Mouse (Mus musculus): ENCODE measurements around the gene Cope.

The Cope gene

DNA sequence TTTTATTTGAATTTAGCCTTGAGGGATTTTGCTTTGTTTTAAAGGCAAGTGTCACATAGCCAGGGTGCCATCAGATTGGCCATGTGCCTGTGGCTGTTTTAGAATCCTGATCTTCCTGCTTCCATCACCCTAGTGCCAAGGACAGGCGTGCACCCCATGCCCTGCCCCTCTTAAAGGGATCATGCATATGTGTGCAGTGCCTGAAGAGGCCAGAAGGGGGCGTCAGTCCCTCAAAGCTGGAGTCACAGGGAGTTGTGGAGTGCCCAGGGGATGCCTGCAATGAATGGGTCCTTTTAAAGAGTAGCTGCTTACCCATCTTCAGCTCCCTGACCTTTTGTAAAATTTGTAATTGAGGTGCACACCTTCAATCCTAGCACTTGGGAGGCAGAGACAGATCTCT is 7.0 kb downstream of the Cope start:
- peak; percentile 69 for DNase-seq (ENCODE audit: low read depth)

DNA sequence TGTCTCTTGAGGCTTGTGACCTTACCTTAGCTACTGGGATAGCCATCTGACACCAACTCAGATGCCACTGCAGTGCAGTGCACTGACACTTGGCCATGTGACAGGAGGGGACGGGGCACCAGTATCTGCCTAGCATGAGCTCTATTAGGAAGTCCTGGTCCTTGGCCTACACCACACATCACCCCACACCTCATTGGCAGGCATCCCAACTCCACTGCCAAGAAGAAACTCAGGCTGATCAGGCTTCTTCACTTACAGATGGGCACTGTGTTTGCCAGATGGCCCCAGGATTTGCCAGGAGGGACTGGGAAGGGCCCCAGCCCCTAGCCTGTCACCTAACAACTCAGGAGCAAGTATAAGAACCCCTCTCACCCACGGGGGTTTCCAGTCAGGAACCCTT is 11.1 kb downstream of the Cope start:
- DNase-seq (ENCODE audit: low read depth): peak; percentile 43

DNA sequence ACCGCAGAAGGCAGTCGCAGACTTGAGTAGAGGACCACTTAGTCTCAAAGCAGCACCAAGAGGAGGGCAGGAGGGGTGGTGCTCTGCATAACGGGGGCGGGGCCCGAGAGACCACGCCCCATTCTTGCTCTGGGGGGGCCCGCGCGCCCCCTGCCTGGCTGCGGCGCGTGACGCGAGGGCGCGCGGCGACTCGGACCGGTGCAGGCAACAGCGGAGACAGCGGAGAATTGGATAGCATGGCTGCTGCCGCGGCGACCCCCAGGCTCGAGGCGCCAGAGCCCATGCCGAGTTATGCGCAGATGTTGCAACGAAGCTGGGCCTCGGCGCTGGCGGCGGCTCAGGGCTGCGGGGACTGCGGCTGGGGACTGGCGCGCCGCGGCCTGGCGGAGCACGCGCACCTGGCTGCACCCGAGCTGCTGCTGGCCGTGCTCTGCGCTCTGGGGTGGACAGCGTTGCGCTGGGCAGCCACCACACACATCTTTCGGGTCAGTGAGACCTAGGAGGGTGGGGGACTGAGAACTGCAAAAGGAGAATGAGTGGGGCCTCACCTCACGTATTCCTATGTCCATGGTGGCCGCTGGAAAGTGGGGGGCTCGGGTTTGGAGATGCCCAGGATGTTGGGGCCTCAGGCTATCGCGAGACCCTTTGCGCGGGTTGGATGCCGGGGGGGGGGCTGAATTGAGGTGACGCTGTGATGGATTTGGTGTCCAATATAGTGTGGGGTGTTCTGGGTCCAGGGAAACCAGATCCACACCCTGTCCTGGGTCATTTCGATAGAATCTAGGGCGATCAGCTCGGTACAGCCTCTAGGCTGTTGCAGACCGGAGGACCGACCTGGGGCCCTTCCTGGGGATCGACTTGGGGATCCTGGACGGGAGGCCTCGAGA is 13.5 kb downstream of the Cope start, which contains the start of gene Cers1:
Cers1 (plus strand) TSS at position 152 of the 887 bp plus-strand sequence.
- peak; percentile 78 for DNase-seq (ENCODE audit: low read depth)

DNA sequence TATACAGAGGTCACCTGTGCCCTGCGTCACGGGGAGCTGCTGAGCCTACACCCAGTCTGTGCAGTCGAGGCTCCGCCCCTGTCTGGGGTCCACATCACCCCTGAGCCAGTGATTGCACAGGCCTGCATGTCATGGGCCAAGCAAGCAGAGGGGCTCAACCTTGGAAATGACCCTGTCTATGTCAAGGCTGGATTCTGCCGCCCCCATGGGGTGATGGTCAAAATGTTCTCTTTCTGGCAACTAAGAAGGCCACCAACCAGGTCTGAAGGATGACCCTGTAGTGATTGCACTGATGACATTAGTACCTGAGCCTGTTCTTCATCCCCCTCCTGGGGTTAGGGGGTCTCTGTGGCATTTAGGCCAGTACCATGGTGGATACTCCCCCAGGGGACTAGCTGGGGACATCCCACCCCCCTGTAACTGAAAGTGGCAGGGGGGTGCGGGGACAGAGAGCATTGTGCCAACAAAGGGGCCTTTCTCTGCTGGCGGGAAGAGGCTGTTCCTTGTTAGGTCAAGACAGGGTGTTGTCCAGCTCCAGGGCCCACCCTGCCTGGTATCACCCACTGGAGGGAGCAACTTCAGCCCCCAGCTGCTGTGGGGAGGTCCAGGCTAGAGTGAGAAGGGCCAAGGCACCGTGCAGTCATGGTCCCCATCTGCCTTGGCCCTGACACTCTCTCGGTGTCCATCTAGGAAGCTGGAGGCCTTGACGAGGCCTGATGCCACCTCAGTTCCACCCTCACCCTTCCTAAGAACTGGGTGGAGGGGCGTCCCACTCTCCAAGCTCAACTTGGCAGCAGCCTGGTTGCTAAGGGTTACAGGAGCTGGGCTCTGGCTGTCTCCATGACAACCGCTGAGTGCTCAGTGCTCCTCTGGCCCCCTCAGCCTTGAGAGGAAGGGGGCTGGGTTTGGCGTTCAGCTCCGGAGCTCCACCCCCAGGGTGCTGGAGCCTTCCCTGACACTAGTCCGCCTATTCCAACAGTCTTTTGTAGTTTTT is 14.5 kb downstream of the Cope start:
- DNase-seq (ENCODE audit: low read depth): peak; percentile 43

DNA sequence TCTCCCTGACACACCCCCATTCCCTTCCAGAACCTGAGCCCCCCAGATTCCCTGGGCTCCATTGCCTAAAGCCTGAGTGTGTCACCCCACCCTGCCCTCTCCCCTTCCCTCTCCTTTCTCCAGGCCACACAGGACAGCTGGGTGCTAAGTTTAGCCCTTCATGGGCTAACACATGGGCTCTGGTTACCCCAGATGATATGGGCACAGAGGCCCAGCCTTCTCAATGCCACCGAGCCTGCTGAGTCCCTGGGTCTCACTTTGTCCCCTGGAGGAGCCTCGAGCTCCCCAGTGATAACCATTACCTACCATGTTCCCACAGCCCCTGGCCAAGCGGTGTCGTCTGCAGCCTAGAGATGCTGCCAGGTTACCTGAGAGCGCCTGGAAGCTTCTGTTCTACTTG is 15.6 kb downstream of the Cope start:
- no peak for DNase-seq (ENCODE audit: low read depth)

DNA sequence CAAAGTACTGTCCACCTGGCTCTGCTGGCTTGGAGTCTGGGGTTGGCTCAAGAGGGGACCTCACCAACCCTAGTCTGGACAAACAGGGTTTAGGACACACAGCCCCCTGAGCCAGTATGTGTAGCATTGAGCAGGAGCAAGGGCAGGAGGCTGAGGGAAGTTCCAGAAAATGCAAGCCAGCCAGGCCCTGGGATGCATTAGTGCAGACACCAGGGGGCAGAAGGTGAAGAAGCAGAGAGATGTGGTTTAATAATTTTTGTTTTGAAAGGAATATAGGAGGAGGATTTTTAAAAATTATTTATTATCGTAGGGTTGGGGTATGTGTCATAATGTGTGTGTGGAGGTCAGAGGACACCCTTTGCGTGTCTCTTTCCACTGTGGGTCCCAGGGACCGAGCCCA is 21.4 kb downstream of the Cope start:
- peak; percentile 60 for DNase-seq (ENCODE audit: low read depth)

DNA sequence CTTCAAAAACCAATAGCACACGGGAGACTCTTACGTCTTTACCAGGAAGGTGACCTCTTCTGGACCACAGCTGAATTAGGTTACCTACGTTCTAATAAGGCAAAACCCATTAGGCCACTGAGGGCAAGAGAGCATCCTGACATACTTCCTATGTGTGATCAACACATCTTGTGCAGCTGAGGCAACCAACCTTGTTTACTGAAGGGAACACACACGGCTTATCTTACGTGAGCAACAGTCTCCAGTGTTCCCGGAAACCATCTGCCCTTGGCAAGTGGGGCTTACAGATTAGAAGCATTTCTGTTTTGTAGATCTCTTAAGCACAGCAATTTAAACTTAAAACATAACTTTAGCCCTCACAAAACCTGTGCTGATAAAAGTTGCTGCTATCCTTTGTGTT is 25.2 kb downstream of the Cope start:
- DNase-seq (ENCODE audit: low read depth): no peak

DNA sequence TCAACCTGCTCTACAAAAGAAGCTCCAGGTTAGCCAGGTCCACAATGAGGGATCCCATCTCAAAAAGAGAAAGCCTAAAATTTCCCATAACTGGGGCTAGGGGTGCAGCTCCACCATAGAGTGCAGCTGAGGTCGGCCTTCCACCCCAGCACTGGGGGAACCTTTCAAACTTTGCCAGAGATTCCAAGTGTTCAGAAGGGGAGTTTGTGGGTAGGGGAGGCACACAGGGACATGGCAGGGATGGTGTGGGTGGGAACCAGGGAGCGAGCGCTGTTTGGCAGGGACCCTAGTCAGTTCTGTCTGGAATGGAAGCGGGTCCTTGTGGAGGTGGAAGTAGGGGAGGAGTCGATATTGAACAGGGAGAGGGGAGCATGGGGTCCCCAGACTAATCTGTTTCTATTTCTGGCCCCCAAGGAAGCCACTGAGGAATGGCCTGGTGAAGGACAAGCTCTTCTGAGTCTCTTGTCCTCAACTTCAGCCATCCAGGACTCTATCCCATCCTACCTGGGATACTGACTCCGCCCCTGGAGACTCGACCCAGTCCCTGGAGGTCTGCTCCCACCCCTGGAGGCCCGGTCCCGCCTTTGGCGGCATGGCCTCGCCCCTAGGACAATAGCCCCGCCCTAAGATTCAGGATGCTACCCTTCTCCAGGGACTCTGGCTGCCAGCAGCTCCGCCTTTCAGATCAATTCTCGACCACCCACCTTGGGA is 27.0 kb downstream of the Cope start, which contains the start of gene Gdf1:
Gdf1 (plus strand) TSS at position 694 of the 711 bp plus-strand sequence.
- DNase-seq (ENCODE audit: low read depth): no peak

DNA sequence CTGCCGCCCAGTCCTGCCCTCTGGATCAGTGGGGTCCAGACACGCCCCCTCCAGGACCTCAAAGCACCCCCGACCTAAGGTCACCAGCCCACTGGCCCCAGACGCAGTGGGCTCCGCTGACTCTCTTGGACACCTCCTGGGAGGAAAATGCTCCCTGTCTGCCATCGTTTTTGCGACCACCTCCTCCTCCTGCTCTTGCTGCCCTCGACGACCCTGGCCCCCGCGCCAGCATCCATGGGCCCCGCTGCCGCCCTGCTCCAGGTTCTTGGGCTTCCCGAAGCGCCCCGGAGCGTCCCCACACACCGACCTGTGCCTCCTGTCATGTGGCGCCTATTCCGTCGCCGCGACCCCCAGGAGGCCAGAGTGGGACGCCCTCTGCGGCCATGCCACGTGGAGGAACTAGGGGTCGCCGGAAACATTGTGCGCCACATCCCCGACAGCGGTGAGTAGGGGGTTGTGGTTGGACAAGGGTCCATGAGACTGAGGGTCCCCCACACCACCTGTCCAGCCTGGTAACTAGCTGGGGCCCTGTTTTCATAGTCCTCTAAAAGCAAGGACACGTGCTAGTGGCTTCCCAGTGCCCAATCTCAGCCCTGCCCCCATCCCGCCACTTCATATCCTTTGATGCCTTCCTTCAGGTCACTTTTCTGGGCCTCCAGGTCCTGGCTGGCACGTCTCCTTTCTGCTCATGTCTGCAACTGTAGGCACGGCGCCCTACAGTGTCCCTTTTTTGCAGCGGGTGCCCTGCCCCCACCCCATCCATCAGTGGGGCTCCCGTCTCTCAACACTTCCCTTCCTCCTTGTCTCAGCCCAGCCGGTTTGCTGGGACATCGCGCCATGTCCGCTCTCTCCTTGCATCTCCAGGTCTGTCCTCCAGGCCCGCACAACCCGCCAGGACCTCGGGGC is 27.8 kb downstream of the Cope start:
- DNase-seq (ENCODE audit: low read depth): no peak

DNA sequence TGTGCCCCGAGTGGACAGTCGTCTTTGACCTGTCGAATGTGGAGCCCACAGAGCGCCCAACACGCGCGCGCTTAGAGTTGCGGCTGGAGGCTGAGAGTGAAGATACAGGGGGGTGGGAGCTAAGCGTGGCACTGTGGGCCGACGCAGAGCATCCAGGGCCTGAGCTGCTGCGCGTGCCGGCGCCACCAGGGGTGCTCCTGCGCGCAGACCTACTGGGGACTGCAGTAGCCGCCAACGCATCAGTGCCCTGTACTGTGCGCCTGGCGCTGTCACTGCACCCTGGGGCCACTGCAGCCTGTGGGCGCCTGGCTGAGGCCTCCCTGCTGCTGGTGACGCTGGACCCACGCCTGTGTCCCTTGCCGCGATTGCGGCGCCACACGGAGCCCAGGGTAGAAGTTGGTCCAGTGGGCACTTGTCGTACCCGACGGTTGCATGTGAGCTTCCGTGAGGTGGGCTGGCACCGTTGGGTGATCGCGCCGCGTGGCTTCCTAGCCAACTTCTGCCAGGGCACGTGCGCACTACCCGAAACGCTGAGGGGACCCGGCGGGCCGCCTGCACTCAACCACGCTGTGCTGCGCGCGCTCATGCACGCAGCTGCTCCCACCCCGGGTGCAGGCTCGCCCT is 28.5 kb downstream of the Cope start:
- DNase-seq (ENCODE audit: low read depth): no peak

DNA sequence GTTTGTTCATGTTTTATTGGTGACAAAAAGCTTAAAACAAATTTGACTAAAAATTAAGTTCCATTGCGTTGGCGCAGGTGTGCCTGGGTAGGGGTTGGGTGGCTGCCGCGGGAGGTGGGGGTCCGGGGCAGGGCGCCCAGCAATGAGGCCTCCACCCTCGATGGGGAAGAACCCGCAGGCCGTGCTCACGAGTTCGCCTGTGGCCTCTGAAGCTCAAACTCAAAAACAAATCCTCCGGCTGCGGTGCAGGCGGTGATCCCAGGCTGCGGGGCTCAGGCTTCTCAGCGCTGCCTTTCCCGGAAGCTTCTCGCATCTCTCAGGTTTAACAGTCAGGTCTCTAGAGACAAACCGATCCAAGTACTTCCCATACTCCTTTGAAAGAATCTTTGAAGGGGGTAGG is 29.2 kb downstream of the Cope start:
- DNase-seq (ENCODE audit: low read depth): no peak

DNA sequence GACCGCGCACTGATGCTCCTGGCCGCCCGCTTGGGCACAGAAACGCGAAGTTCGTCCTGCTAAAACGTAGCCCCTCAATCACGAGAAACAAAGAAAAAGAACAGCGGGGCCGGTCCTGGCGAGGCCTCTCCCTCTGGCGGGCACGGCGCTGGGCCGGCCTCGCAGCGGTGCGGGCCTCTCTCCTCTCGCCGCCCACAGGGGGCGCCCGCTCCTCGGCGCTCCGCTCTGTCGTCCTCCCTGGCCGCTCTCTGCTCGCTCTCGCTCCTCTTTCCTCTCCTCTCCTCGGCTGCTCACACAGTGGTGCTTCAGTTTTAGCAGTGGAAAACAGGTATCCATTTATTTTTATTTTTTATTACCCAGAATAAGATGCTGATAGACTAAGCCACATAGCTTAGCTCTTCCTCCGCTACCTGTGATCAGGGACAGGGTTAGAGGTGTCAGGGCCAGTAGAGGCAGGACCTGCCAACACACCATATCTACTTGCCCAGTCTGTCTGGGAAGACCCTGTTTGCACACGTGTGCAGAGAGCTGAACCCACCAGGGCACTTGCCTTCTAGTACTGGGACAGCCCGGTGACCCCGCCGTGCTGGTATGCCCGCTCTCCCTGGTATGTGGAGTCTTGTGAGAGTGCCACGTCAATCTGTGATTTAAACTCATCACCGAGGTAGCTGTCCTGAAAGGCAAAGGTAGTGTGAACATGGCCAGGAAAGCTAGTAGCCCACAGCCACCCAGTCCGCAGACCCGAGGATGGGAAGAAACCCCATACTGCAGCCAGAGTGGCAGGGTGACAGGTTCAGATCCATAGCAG is 30.0 kb downstream of the Cope start:
- DNase-seq (ENCODE audit: low read depth): peak; percentile 63

DNA sequence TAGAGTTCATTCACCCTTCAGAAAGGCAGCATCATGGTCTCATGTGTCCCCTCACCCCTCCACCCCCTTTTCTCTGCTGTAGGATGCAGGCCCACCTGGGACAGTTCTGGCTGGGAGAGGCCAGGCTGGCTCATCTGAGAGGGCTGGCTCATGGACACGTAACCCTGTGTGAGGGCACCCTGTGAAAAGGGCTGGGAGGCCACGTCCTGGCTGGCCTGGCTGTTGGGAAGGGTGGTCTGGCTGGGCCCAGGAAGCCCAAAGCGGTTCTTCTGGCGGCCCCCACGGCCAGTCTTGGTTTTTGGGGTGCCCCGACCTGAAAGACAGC is 30.5 kb downstream of the Cope start:
- DNase-seq (ENCODE audit: low read depth): no peak

DNA sequence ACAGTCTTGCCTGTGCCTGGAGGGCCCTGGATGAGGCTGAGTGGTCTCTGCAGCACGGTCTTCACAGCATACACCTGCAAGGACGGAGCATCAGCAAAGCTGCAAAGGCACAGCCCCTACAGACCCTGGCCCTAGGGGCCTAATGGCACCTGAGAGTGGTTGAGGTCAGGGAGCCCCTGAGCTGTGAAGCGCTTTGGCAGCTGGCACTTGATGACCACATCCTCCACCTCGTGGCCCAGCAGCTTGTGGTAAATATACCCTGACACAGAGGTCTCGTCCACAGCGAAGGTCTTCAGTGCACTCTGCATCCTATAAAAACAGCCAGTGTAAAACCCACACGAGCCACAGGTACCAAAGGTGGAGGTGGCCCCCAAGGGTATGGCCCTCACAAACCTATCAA is 36.6 kb downstream of the Cope start:
- DNase-seq (ENCODE audit: low read depth): no peak

DNA sequence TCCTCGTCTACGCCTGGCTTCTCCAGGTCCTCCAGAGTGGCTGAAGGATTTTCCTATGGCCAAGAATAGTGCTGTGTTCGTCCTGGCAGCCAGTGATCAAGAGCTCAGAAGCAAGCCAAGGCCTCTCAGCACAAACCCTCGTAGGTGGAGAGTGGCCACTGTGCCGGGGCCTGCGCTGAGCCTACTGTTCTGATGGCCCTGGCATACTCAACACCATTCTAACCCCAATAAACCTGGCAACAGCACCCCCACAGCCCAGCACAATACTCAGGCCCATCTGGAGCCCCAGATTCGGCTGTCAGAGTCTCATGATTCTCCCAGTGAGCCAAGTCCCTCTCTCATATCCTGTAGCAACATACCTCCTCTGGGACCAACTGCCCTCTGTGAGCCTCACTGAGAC is 38.3 kb downstream of the Cope start:
- DNase-seq (ENCODE audit: low read depth): no peak

DNA sequence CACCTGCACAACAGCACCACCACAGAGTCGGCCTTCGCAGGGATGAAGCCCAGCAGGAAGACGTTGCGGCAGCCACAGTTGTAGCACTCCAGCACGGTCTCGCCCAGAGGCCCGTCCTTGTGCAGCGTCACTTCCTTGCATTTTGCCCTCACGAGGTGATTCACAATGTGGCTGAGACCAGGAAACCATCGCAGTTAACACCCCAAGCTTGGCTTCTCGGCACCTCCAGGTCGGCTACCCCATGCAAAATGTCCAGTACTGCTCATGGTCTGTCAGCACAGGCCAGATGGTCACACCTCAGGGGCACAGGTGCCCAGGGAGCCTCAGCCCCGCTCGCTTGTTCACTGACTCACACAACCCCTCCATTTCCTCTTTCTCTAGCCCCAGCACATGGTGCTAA is 39.7 kb downstream of the Cope start:
- DNase-seq (ENCODE audit: low read depth): no peak

DNA sequence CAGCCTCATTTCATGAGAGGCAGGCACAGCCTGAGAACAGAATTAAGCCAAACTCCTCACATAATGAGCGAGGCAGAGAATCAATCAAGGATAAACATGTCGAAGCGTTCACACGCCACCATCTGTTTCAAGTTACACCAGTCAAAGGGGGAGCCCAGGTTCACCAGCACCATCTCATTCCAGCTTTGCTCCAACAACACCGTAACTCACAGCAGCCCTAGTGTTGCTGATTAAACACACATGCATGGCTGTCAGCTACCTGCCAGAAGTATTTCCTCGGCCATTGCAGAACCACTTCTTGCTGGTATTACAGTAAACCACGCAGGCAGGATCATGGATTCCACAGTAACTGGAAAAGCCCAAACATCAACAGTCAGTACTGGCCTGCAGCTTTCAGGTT is 40.8 kb downstream of the Cope start:
- DNase-seq (ENCODE audit: low read depth): peak; percentile 75

DNA sequence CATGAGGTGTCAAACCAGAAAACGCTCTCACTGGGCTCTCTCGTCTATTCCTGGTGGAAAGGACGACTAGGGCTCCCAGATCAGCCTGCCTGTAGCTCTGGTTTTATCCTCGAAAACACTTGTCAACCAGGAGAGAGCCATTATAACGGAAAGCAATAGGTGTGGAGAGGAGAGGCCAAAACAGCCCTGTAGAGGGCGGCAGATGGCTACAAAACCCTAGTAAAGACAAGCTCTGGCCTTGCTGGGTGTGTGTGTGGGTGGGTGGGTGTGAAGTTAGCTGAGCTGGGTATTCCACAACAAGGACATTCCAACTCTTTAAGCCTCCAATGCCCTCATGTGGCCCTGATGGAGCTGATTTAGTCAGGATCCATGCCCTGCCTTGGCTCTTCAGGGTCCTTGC is 41.4 kb downstream of the Cope start:
- DNase-seq (ENCODE audit: low read depth): peak; percentile 79

DNA sequence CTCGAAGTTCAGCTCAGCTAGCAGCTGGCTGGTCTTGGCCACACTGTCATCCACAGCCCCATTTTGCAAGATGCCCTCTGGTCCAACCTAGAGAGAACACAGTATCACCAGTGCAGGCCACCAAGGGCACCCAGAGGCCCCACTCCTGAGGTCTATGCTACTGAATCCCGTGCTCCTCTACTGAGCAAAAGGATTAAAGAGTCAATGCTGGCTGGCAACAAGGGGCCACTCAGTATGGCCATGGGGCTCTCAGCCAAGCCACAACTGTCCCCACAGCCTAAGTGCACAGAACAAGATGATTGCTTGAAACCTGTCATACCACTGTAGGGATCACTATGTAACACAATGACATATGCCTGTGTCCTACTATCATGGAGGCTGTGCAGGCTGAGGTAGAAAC is 42.0 kb downstream of the Cope start:
- DNase-seq (ENCODE audit: low read depth): no peak

DNA sequence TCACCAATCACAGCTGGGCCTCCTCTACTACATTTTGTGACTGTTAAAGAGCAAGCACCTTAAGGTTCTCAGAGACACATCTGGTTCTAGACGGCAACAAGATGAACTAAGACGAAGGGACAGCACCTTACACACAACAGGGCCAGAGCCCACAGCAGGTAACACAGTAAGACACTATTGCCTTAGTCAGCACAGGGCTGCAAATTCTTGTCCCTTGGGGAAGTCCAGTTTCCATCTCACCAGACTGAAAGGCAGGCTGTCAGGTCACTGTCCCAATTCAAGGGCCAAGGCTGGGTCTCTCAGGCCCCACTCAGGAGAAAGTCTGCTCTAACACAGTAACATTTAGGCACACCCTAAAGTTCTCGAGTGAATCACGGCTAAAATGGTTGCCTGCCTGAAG is 45.1 kb downstream of the Cope start:
- DNase-seq (ENCODE audit: low read depth): no peak

Measured in NIH3T3 (cell line).